Mouse (Mus musculus) CD4-positive, CD25-positive, alpha-beta regulatory T cell, adult 2 months (primary cell): ENCODE measurements around the gene Prpf8.

Experiments
- DNase-seq: peaks from one replicate; pipeline ENCODE4 v3.0.0-alpha.2; 2012; ENCODE audit warnings: low read depth, low spot score

Prpf8 gene

GRCm38 (mm10) chr11:75558101-75558500 is 71.5 kb downstream of the Prpf8 start:
- DNase-seq, result peak; percentile 49
